Mouse (Mus musculus) thymus, adult 2 months (tissue): ENCODE measurements around the gene Hspa1a. TPM values are rescaled to one million over a fixed set of nuclear protein-coding genes. Genes with fewer than 3 reads are reported as not detected.
A peak's percentile ranks its signal among the peaks of the same experiment; 100 is the strongest.
"Not testable (repeated sequence)": the region's sequence is repeated elsewhere in the genome, so short reads cannot be mapped to it uniquely, and the experiment has no call there.

Source experiments
- DNase-seq: peaks from one replicate; pipeline ENCODE4 v3.0.0; 2021
- H3K27ac ChIP-seq: fragments of 200-500 bp; 2 replicates; pipeline ENCODE4 v1.5.1; 2012; ENCODE audit warnings: low read length, control low read depth; ENCODE audit not compliant: control insufficient read depth, insufficient read depth
- H3K27me3 ChIP-seq: fragments of 200-500 bp; 2 replicates; pipeline ENCODE4 v1.6.1; 2012; ENCODE audit warnings: mild to moderate bottlenecking, low read length, moderate library complexity, mixed read lengths; ENCODE audit not compliant: control insufficient read depth, insufficient read depth
- H3K36me3 ChIP-seq: fragments of 200-500 bp; 2 replicates; pipeline ENCODE4 v1.6.1; 2012; ENCODE audit warnings: mild to moderate bottlenecking, low read length, moderate library complexity; ENCODE audit not compliant: control insufficient read depth, insufficient read depth
- H3K4me1 ChIP-seq: fragments of 200-500 bp; replicated peaks from 2 replicates; pipeline ENCODE4 v1.6.1; 2012; ENCODE audit warnings: low read length; ENCODE audit not compliant: control insufficient read depth, insufficient read depth
- H3K4me3 ChIP-seq: fragments of 200-500 bp; 2 replicates; pipeline ENCODE4 v1.5.1; 2012; ENCODE audit warnings: mild to moderate bottlenecking, low read length, control low read depth, moderate library complexity; ENCODE audit not compliant: control insufficient read depth, insufficient read depth
- CTCF ChIP-seq: fragments of 200-500 bp; IDR thresholded peaks from 2 replicates; pipeline ENCODE4 v1.5.1; 2012; ENCODE audit warnings: mild to moderate bottlenecking, control low read depth, low read length, moderate library complexity, borderline replicate concordance; ENCODE audit not compliant: control insufficient read depth, poor library complexity, insufficient read depth; ENCODE audit errors: extremely low read depth
- POLR2A ChIP-seq: fragments of 200-500 bp; IDR thresholded peaks from 2 replicates; pipeline ENCODE4 v1.6.1; 2012; ENCODE audit warnings: mild to moderate bottlenecking, low read length, control low read depth, moderate library complexity; ENCODE audit not compliant: control insufficient read depth, poor library complexity, insufficient read depth; ENCODE audit errors: extremely low read depth
- WGBS: fragments of 180-500 bp; shearing (Covaris S2); methylation state at CpG from one replicate; pipeline ENCODE4 v1.1.7; 2018; 5-methylcytosine and 5-hydroxymethylcytosine counted together
- polyA plus RNA-seq: library from polyadenylated mRNA; depleted of rRNA; stranded (reverse); fragments of >200 nt; gene quantifications from 2 replicates; pipeline ENCODE4 v1.2.3, GENCODE M21; 2012; rRNA removed

Gene Hspa1a
- polyA plus RNA-seq: 10.0 and 12.2 TPM in 2 replicates

GRCm38 (mm10) chr17:34972069-34972749, at the start of gene Hspa1a, which contains the start of gene Hspa1l:
TSS of gene Hspa1a (minus strand) at chr17:34972156.
TSS of gene Hspa1l (plus strand) at chr17:34972703.
- 1% methylated on average over 33 of the region's 33 CpGs for WGBS
- H3K27ac ChIP-seq: not testable (repeated sequence)
- DNase-seq: peak; percentile 53

DNA sequence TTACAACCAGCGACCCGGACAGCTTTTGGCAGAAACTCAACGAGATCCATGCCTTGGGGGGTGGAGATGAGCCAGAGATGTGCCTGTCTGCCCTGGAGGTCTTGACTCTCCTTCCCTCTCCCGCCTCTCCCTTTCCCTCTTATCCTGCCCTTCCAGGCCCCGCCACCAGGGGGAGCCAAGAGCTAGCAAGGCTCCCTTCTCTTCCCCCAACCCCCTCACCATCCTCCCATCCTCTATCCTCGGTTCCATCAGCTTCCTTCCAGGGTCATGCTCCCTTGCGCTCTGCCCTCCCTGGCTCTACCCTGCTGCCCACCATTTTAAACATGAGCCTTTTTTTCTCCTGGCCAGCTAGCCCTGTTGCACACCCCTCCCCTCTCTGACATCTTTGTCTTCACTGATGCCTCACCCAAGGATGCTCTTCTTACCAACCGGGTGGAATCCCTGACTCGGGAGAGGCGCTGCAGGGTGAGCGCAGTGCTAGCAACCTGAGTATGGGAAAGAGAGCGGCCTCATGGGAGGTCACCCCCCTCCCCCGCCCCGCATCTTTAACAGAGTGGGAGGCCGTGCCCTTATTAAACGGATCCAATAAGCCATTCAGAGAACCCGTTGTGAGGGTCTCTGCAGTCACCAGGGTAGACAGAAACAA, 49.3 kb upstream of the Hspa1a start:
- Histone ChIP-seq H3K27ac (no peak overlapping the region), H3K36me3 (no peaks in the 10 kb centered on the region), H3K4me1 (peaks cover 18% of the 10 kb centered on the region), H3K27me3 (no peaks in the 10 kb centered on the region), H3K4me3 (no peak overlapping the region)
- TF ChIP-seq CTCF: peak; percentile 98
- TF ChIP-seq POLR2A: no peak
- WGBS: 31% methylated on average over 17 of the region's 17 CpGs
- DNase-seq: peak; percentile 94

More at GRCm38 (mm10) chr17:34972069-34972749, at the start of gene Hspa1a, which contains the start of gene Hspa1l:
- H3K36me3 ChIP-seq, H3K4me1 ChIP-seq: not testable (repeated sequence)
- Histone ChIP-seq H3K27me3 (peaks cover 18% of the 10 kb centered on the region; the same call in 1 of the 2 replicates), H3K4me3 (peak within 1 kb of the TSS; percentile 39)

DNA sequence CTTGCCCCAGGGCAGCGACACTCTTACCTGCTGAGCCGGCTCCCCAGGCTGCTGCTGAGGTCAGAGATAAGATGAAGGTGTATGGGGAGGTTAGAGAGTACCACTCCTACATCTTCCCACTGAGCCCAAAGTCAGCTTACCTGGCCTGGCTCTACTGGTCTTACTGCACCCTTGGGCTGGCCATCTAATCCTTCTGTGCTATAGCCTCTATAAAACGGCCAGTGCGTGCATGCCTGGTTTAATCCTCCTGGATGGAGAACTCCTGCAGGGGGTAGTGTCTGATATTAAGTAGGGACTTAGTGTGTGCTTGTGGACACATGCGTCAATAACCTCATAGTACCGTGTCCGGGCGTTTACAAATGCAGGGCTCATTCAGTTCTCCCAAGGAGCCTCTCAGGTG, 48.6 kb upstream of the Hspa1a start:
- no peaks in the 10 kb centered on the region; the same call in 1 of the 2 replicates for H3K36me3 ChIP-seq
- no peak for DNase-seq
- no peak for TF ChIP-seq CTCF
- no peak for TF ChIP-seq POLR2A
- peaks cover 17% of the 10 kb centered on the region for H3K4me1 ChIP-seq
- WGBS: 97% methylated on average over 8 of the region's 8 CpGs
- no peaks in the 10 kb centered on the region for H3K27me3 ChIP-seq
- no peak overlapping the region for H3K4me3 ChIP-seq
- H3K27ac ChIP-seq: no peak overlapping the region

DNA sequence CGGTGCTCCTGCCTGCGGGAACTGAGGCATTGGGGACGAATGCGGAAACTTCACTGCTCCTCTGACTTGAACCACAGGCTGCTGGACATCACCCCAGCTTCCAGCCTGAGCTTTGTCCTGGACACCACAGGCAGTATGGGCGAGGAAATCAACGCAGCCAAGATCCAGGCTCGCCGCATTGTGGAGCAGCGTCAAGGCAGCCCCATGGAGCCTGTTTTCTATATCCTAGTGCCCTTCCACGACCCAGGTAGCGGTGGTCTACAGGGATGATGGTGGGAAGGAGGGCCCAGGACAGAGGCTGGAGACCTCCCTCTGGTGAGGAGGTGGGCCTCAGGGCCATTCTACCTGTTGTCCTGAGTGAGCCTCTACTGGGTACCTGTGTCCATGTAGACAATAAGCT, 47.9 kb upstream of the Hspa1a start:
- no peak for DNase-seq
- no peaks in the 10 kb centered on the region; the same call in 1 of the 2 replicates for H3K36me3 ChIP-seq
- H3K27me3 ChIP-seq: no peaks in the 10 kb centered on the region
- peaks cover 17% of the 10 kb centered on the region for H3K4me1 ChIP-seq
- WGBS: 95% methylated on average over 11 of the region's 11 CpGs
- no peak overlapping the region for H3K4me3 ChIP-seq
- TF ChIP-seq CTCF: no peak
- TF ChIP-seq POLR2A: no peak
- no peak overlapping the region for H3K27ac ChIP-seq

DNA sequence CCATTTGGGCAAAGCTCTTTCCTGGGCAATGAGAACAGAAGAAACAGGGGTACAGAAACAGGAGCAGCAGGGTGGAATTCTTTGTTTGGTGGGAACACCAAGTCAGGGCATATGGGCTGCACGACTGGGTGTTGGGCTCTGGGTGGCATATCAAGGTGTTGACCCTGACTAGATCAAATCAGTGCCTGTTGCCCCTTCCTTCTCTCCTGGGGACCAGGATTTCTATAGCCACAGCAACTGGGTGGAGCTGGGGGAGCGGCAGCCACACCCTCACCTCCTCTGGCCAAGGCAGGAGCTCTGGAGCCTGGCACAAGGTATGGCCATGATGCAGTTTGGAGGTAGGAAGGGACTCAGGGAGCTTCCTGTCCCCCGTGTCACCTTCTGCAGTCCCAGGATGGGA, 46.2 kb upstream of the Hspa1a start:
- no peak for TF ChIP-seq CTCF
- no peak for TF ChIP-seq POLR2A
- no peaks in the 10 kb centered on the region for H3K27me3 ChIP-seq
- WGBS: 93% methylated on average over 3 of the region's 3 CpGs
- H3K36me3 ChIP-seq: peaks cover 12% of the 10 kb centered on the region
- peaks cover 17% of the 10 kb centered on the region for H3K4me1 ChIP-seq
- no peak overlapping the region for H3K4me3 ChIP-seq
- no peak overlapping the region for H3K27ac ChIP-seq
- DNase-seq: no peak

GRCm38 (mm10) chr17:35017706-35018030, 45.7 kb upstream of the Hspa1a start:
- peaks cover 17% of the 10 kb centered on the region for H3K4me1 ChIP-seq
- no peak overlapping the region for H3K4me3 ChIP-seq
- TF ChIP-seq CTCF (no peak), POLR2A (no peak)
- DNase-seq: no peak
- H3K36me3 ChIP-seq: peaks cover 14% of the 10 kb centered on the region
- no peak overlapping the region for H3K27ac ChIP-seq
- no peaks in the 10 kb centered on the region for H3K27me3 ChIP-seq
- WGBS: 77% methylated on average over 14 of the region's 14 CpGs
